Comparison of ENCODE assay signal across 9 mouse cellular contexts in the genomic region with DNA sequence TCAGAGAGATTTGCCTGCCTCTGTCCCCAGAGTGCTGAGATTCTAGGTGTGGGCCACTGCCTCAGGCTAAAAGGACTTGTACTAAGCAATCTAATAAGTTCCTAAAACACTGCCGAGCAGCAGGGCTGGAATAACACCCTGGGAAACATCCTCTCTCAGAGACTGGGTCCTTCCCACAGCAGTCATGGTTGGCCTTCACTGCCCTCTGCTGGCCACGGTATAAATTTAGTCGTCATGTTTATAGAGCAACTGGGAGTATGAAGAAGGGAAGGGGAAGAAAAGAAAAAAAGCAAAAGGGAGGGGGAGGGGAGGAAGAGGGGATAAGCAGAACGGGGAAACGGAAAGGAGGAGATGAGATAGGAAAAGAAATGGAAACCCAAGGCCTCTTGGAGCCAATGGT. TPM values are rescaled to one million over a fixed set of nuclear protein-coding genes. Genes with fewer than 3 reads are reported as not detected.
A peak's percentile ranks its signal among the peaks of the same experiment; 100 is the strongest.
DNase-seq lines count a peak whose midpoint lies in the region; ATAC-seq and TF ChIP-seq lines count a peak whose summit lies in the region.
"Had no signal": no experiment of that assay in that cellular context is flagged by ENCODE, and none has a peak within 500 bp of the region (broad histone marks: within the 10 kb centered on the region; RNA-seq: fewer than 3 reads in every experiment).

No protein-coding gene starts in this region.

- DNase-seq in adrenal gland, adult 2 months: peak; percentile 73
- peak; percentile 86 for DNase-seq in embryo, embryonic 10.5 days (ENCODE audit: low spot score)
- DNase-seq in heart, adult 2 months: peak; percentile 74 to 84
- peak; percentile 87 to 89 for DNase-seq in layer of hippocampus, postnatal 10 days (ENCODE audit: low spot score in 2 of 2)
- peak; percentile 12 to 65 for DNase-seq in spleen, adult 2 months (ENCODE audit: low read depth in 1 of 2, low spot score in 2 of 2)
- no peak for DNase-seq in c-Kit-positive CD71-positive TER-119-positive erythroid progenitor cells, embryonic 14.5 days (ENCODE audit: low spot score)

- H3K27ac ChIP-seq in ES-Bruce4 (ENCODE audit: insufficient read depth, low read length): no peak overlapping the region
- no peak overlapping the region for H3K27ac ChIP-seq in heart, adult 2 months
- H3K27ac ChIP-seq in spleen, adult 2 months (ENCODE audit: insufficient read depth, low read length): no peak overlapping the region
- H3K27ac ChIP-seq: limb, embryonic 12.5 days had no signal

- H3K4me1 ChIP-seq in ES-Bruce4 (ENCODE audit: control insufficient read depth, insufficient read depth, low read length): no peaks in the 10 kb centered on the region
- no peaks in the 10 kb centered on the region for H3K4me1 ChIP-seq in heart, adult 2 months (ENCODE audit: control insufficient read depth, insufficient read depth, low read length)
- H3K4me1 ChIP-seq in spleen, adult 2 months (ENCODE audit: control insufficient read depth, insufficient read depth, insufficient read length): no peaks in the 10 kb centered on the region

- H3K9me3 ChIP-seq in ES-Bruce4 (replicated peaks; ENCODE audit: control insufficient read depth, insufficient read depth, low read length, poor library complexity, severe bottlenecking): no peaks in the 10 kb centered on the region
- H3K9me3 ChIP-seq: limb, embryonic 12.5 days had no signal

- no peak overlapping the region for H3K4me3 ChIP-seq in ES-Bruce4 (ENCODE audit: low read depth, low read length)
- no peak overlapping the region for H3K4me3 ChIP-seq in heart, adult 2 months
- H3K4me3 ChIP-seq in spleen, adult 2 months (ENCODE audit: extremely low read depth, insufficient read depth, insufficient read length): no peak overlapping the region
- H3K4me3 ChIP-seq: limb, embryonic 12.5 days had no signal

- TF ChIP-seq POLR2A in ES-Bruce4 (IDR thresholded peaks at IDR 0.05; ENCODE audit: insufficient read depth, low read length): no peak
- TF ChIP-seq POLR2A in heart, adult 2 months (IDR thresholded peaks at IDR 0.05; ENCODE audit: insufficient read depth, low read depth, low read length): no peak
- TF ChIP-seq POLR2A in spleen, adult 2 months (IDR thresholded peaks at IDR 0.05; ENCODE audit: low read depth, low read length): no peak

- no peak for TF ChIP-seq EP300 in ES-Bruce4 (IDR thresholded peaks at IDR 0.05; ENCODE audit: insufficient read depth, low read depth, low read length)
- TF ChIP-seq EP300 in heart, adult 2 months (IDR thresholded peaks at IDR 0.05; ENCODE audit: insufficient read depth, low read depth, low read length): peak; percentile 48; the same call in 1 of the 2 replicates

- intact Hi-C loops in heart, adult 2 months (cut with DNase I): loop anchor here (5.0 to 10.0 kb wide), 3 partner anchors 216 to 479 kb away; a partner anchor contains a TSS

- H3K27me3 ChIP-seq in ES-Bruce4 (ENCODE audit: control insufficient read depth, insufficient read depth, low read length, poor library complexity, severe bottlenecking): no peaks in the 10 kb centered on the region
- H3K27me3 ChIP-seq in heart, adult 2 months (ENCODE audit: control insufficient read depth, insufficient read depth, low read length): no peaks in the 10 kb centered on the region
- no peaks in the 10 kb centered on the region for H3K27me3 ChIP-seq in spleen, adult 2 months (ENCODE audit: control insufficient read depth, insufficient read depth, low read length)
- H3K27me3 ChIP-seq: limb, embryonic 12.5 days had no signal

- H3K79me2 ChIP-seq in heart, adult 2 months (replicated peaks; ENCODE audit: control insufficient read depth, insufficient read depth, low read length): no peaks in the 10 kb centered on the region

- 2% methylated on average over 5 of the region's 5 CpGs for WGBS in heart, adult 2 months
- WGBS in spleen, adult 2 months: 4% methylated on average over 5 of the region's 5 CpGs

- TF ChIP-seq CTCF in ES-Bruce4 (IDR thresholded peaks at IDR 0.05; ENCODE audit: low read depth, low read length): peak; percentile 87
- peak; percentile 73 for TF ChIP-seq CTCF in heart, adult 2 months (IDR thresholded peaks at IDR 0.05)
- TF ChIP-seq CTCF in spleen, adult 2 months (IDR thresholded peaks at IDR 0.05; ENCODE audit: extremely low read depth, insufficient read depth, insufficient read length, insufficient replicate concordance): peak; percentile 68; the same call in 1 of the 2 replicates

- H3K9ac ChIP-seq in ES-Bruce4 (ENCODE audit: low read depth, poor library complexity, severe bottlenecking): no peak overlapping the region
- H3K9ac ChIP-seq in heart, adult 2 months (ENCODE audit: low read depth, low read length): no peak overlapping the region
- H3K9ac ChIP-seq: limb, embryonic 12.5 days had no signal

- H3K36me3 ChIP-seq in ES-Bruce4 (ENCODE audit: control insufficient read depth, insufficient read depth, low read length, poor library complexity, severe bottlenecking): no peaks in the 10 kb centered on the region
- H3K36me3 ChIP-seq in heart, adult 2 months (ENCODE audit: control insufficient read depth, insufficient read depth, low read length): no peaks in the 10 kb centered on the region
- no peaks in the 10 kb centered on the region for H3K36me3 ChIP-seq in spleen, adult 2 months (ENCODE audit: control insufficient read depth, insufficient read depth, low read length)
- H3K36me3 ChIP-seq: limb, embryonic 12.5 days had no signal

- ATAC-seq in megakaryocyte, adult 5-6 weeks (ENCODE audit: poor library complexity, severe bottlenecking): peak; percentile 62; the same call in 1 of the 2 replicates

RNA-seq across cellular contexts. Expression of a gene that starts 5.3 kb away (rescaled TPM):
- 29.4 and 31.0 TPM in 2 replicates for polyA plus RNA-seq in ES-Bruce4 (2011; ENCODE audit: insufficient read depth, insufficient read length, low read depth, missing spikeins)
- total RNA-seq in adrenal gland, adult 2 months (2021): 10 to 100 TPM; 27.1 to 57.8 TPM
- polyA plus RNA-seq in adrenal gland, adult 2 months (2012; rRNA removed): 69.8 and 77.7 TPM in 2 replicates
- total RNA-seq in heart, adult 2 months (2021): 10 to 100 TPM in 1 of 2 experiments, 1 to 10 TPM in 1; 8.9 to 10.7 TPM
- 9.1 and 11.5 TPM in 2 replicates for polyA plus RNA-seq in heart, adult 2 months (2012; rRNA removed)
- 100 to 1,000 TPM; 122 to 125 TPM for total RNA-seq in layer of hippocampus, postnatal 10 days (2021)
- total RNA-seq in megakaryocyte, adult 5-6 weeks (2015): 23.3 and 30.2 TPM in 2 replicates
- 6.8 and 11.8 TPM in 2 replicates for total RNA-seq in megakaryocyte, adult 5-6 weeks (2017)
- polyA plus RNA-seq in spleen, adult 2 months (2012; rRNA removed): 30.3 and 47.5 TPM in 2 replicates
